Mouse (Mus musculus) heart, embryonic 13.5 days (tissue): ENCODE measurements at regions not wholly inside any gene's neighbourhood (a gene's known extent, or its start where the extent isn't known, plus 50 kb on each side); places are given as distances from the start of the nearest gene placed in this dataset.
"Not testable (repeated sequence)": the region's sequence is repeated elsewhere in the genome, so short reads cannot be mapped to it uniquely, and the experiment has no call there.

ENCODE experiments used
- ATAC-seq: fragments of 200-750 bp; cut with Nextera tagmentation; 2 replicates; pipeline ENCODE4 v1.8.0; 2017; ENCODE audit warnings: moderate TSS enrichment; ENCODE audit not compliant: insufficient number of reproducible peaks, low FRiP score, low TSS enrichment; ENCODE audit errors: extremely low read depth
- H3K27ac ChIP-seq: fragments of 300-500 bp; sonication (generic); replicated peaks from 2 replicates; pipeline ENCODE4 v1.5.1; 2015; ENCODE audit warnings: moderate library complexity, mild to moderate bottlenecking, inconsistent platforms
- H3K27me3 ChIP-seq: fragments of 300-500 bp; sonication (generic); replicated peaks from 2 replicates; pipeline ENCODE4 v1.6.1; 2015; ENCODE audit warnings: mild to moderate bottlenecking, inconsistent platforms
- H3K36me3 ChIP-seq: fragments of 300-500 bp; sonication (generic); 2 replicates; pipeline ENCODE4 v1.6.1; 2015; ENCODE audit warnings: mild to moderate bottlenecking, inconsistent platforms
- H3K4me1 ChIP-seq: fragments of 300-500 bp; sonication (generic); 2 replicates; pipeline ENCODE4 v1.6.1; 2015; ENCODE audit warnings: inconsistent platforms
- H3K4me2 ChIP-seq: fragments of 300-500 bp; sonication (generic); 2 replicates; pipeline ENCODE4 v1.6.1; 2015; ENCODE audit warnings: inconsistent platforms, mild to moderate bottlenecking, moderate library complexity
- H3K4me3 ChIP-seq: fragments of 300-500 bp; sonication (generic); 2 replicates; pipeline ENCODE4 v1.5.1; 2015; ENCODE audit warnings: moderate library complexity, mild to moderate bottlenecking, inconsistent platforms
- H3K9ac ChIP-seq: fragments of 300-500 bp; sonication (generic); 2 replicates; pipeline ENCODE4 v1.6.1; 2015; ENCODE audit warnings: inconsistent platforms, mild to moderate bottlenecking, moderate library complexity
- H3K9me3 ChIP-seq: fragments of 300-500 bp; sonication (generic); 2 replicates; pipeline ENCODE4 v1.6.1; 2016; ENCODE audit warnings: inconsistent platforms
- whole genome bisulfite sequencing: fragments of 180-500 bp; shearing (Covaris S2); methylation state at CpG from one replicate; pipeline ENCODE4 v1.1.7; 2015; ENCODE audit warnings: mixed read lengths; 5-methylcytosine and 5-hydroxymethylcytosine counted together

DNA sequence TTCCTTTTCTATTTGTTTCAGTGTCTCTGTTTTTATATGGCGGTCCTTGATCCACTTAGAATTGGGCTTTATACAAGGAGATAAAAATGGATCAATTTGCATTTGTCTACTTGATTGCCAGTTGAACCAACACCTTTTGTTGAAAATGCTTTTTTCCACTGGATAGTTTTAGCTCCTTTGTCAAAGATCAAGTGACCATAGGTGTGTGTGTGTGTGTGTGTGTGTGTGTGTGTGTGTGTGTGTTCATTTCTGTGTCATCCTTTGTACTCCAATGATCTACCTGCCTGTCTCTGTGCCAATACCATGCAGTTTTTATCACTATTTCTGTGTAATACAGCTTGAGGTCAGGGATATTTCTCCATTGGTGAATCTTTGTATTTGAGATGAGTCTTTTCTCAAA is 158.7 kb upstream of the Cenpw start:
- Histone ChIP-seq H3K4me3 (no peak overlapping the region), H3K4me1 (no peaks in the 10 kb centered on the region), H3K9me3 (no peaks in the 10 kb centered on the region), H3K27me3 (no peaks in the 10 kb centered on the region), H3K9ac (no peak overlapping the region), H3K27ac (no peak overlapping the region), H3K4me2 (no peak overlapping the region), H3K36me3 (no peaks in the 10 kb centered on the region)
- 93% methylated on average over 1 of the region's 1 CpGs for WGBS
- no peak for ATAC-seq

DNA sequence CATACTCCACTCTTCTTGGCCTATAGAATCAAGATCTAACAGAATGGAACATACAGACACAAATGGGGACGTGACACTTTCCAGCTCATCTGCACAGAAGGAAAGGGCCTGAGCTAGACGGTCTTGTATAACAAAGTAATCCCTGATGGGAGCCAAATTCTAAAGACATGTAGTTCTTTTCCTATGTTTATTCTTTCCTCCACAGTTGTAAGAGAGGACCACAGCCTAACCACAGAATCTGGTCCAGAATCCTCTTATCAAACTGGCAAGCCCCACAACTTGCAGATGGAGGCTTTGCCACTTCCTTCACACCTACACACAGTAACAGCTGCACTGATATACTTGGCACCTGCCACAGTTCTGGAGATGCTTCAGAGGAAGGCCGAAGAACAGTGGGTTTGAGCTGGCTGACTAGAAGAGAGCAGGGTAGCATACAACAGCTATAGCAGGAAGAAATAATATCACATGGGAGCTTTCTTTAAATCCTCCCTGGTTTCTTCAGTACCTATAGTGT is 142.7 kb upstream of the Cenpw start:
- no peak overlapping the region for H3K4me2 ChIP-seq
- H3K36me3 ChIP-seq = no peaks in the 10 kb centered on the region
- 64% methylated on average over 3 of the region's 3 CpGs for WGBS
- no peak for ATAC-seq
- no peak overlapping the region for H3K4me3 ChIP-seq
- H3K4me1 ChIP-seq = no peaks in the 10 kb centered on the region
- no peak overlapping the region for H3K27ac ChIP-seq
- H3K27me3 ChIP-seq = no peaks in the 10 kb centered on the region
- no peaks in the 10 kb centered on the region for H3K9me3 ChIP-seq
- no peak overlapping the region for H3K9ac ChIP-seq

DNA sequence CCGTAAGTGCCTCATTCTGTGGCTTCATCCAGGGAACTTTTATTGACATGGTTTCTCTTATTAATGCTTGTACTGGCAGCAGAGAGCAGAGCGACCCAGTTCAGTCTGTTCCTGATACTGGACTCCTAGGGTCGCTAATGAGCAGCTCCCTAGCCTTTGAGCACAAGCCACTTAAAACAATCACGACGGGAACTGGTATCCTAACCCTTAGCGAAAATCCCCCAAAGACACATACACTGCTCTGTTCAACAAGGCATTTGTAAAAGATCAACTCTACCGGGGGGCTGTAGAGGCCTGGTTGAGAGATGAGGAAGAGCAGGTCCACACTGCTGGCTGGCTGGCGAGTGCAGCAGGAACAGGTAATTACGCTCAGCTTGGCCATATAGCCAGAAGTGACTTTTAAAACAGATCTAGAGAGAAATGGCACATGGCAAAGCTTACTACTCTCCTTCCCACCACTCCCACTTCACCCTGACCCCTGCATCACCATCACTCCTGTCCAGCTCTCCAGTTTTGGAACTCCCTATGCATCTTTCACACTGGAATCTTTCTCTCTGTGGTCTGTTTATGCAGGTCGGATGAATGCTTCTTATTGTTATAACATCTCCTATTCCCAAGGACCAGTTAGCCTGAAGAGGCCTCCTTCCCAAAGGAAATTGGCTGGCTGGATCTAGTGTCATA is 128.1 kb upstream of the Cenpw start:
- H3K27ac ChIP-seq = no peak overlapping the region
- H3K27me3 ChIP-seq = no peaks in the 10 kb centered on the region
- H3K36me3 ChIP-seq = no peaks in the 10 kb centered on the region
- no peaks in the 10 kb centered on the region for H3K4me1 ChIP-seq
- no peaks in the 10 kb centered on the region for H3K9me3 ChIP-seq
- H3K4me2 ChIP-seq = no peak overlapping the region
- H3K9ac ChIP-seq = no peak overlapping the region
- H3K4me3 ChIP-seq = no peak overlapping the region
- ATAC-seq = no peak
- 46% methylated on average over 10 of the region's 10 CpGs for WGBS

DNA sequence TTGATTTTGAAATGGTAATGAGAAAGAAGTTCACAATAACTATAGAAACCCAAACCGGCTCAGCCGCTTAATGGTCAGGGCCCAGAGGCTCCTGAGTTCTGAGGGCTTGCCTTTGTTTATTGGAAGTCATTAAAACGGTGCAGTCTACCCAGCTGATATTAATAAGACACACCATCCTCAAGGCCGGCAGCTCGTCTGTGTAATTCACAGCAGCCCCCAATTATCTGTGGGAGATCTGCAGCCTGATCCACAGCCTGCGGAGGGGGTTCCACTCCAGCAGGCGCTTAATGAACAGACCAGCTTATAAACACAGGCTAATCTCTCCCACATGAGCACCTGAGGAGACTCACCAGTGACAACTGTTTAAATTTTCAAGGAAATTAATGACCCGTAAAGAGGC is 127.5 kb upstream of the Cenpw start:
- H3K9me3 ChIP-seq = no peaks in the 10 kb centered on the region
- H3K4me3 ChIP-seq = no peak overlapping the region
- H3K27ac ChIP-seq = no peak overlapping the region
- no peak for ATAC-seq
- H3K4me2 ChIP-seq = no peak overlapping the region
- H3K9ac ChIP-seq = no peak overlapping the region
- no peaks in the 10 kb centered on the region for H3K27me3 ChIP-seq
- WGBS = 47% methylated on average over 8 of the region's 8 CpGs
- H3K36me3 ChIP-seq = no peaks in the 10 kb centered on the region
- H3K4me1 ChIP-seq = no peaks in the 10 kb centered on the region

DNA sequence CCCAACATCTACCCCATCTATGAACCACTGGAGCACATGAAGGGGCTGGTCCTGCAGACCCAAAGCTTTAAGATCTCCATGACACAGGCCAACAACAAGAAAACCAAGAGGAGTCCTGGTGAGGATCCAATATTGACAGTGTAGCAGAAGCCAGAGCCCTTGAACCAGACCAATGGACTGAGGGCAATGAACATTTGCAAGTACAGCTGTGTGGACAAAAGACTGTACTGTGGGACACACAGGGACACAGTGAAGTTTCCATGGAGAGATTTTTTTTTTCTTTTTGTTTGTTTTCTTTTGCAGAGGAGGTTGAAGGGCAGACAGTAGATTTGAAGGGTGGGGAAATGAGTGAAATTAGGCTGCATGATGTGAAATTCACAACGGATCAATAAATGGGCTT is 126.5 kb upstream of the Cenpw start:
- H3K4me2 ChIP-seq = no peak overlapping the region
- no peak overlapping the region for H3K27ac ChIP-seq
- H3K27me3 ChIP-seq = no peaks in the 10 kb centered on the region
- no peaks in the 10 kb centered on the region for H3K4me1 ChIP-seq
- ATAC-seq = no peak
- no peak overlapping the region for H3K9ac ChIP-seq
- H3K4me3 ChIP-seq = no peak overlapping the region
- H3K9me3 ChIP-seq = no peaks in the 10 kb centered on the region
- no peaks in the 10 kb centered on the region for H3K36me3 ChIP-seq
- WGBS = 47% methylated on average over 1 of the region's 1 CpGs

DNA sequence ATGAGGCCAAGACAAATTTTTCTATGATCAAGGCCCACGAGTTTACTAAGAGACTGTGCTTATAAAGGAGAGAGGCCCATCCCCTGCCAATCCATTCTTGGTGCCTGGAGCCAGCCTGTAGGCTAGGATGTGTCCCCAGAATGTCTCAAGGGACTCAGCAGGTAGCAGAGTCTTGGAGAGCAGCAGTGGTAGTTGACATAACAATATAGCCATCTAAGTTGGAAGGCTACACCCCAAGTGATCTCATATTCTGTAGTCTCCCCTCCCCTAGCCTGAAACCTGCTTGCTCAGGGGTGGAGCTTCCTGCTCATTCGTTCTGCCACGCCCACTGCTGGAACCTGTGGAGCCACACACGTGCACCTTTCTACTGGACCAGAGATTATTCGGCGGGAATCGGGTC is 95.5 kb upstream of the Cenpw start:
- not testable (repeated sequence) for H3K27me3 ChIP-seq, H3K9me3 ChIP-seq, ATAC-seq, H3K4me3 ChIP-seq, H3K9ac ChIP-seq, H3K27ac ChIP-seq, H3K4me1 ChIP-seq, H3K4me2 ChIP-seq, H3K36me3 ChIP-seq
- 81% methylated on average over 2 of the region's 7 CpGs for WGBS

DNA sequence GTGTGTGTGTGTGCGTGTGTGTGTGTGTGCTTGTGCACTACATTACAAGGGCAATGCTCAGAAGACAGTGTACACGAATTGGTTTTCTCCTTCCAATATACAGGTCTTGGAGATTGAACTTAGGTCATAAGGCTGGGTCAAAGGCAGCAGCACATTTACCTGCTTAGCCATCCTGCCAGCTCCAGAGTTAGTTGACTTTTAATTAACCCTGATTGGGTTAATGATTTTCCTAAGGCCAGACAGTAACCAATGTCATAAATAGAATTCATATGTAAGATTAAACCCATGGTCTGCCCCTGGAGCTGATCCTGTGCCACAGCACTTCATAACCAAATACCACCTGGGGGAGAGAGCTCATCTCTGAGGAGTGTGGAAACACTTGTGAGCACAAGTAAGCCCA is 81.3 kb upstream of the Cenpw start:
- peaks cover 9% of the 10 kb centered on the region for H3K4me1 ChIP-seq
- no peak for ATAC-seq
- H3K4me3 ChIP-seq = no peak overlapping the region
- no peaks in the 10 kb centered on the region for H3K9me3 ChIP-seq
- H3K27me3 ChIP-seq = no peaks in the 10 kb centered on the region
- H3K36me3 ChIP-seq = no peaks in the 10 kb centered on the region
- H3K27ac ChIP-seq = no peak overlapping the region
- no peak overlapping the region for H3K4me2 ChIP-seq
- H3K9ac ChIP-seq = no peak overlapping the region
- WGBS = 72% methylated on average over 2 of the region's 2 CpGs

DNA sequence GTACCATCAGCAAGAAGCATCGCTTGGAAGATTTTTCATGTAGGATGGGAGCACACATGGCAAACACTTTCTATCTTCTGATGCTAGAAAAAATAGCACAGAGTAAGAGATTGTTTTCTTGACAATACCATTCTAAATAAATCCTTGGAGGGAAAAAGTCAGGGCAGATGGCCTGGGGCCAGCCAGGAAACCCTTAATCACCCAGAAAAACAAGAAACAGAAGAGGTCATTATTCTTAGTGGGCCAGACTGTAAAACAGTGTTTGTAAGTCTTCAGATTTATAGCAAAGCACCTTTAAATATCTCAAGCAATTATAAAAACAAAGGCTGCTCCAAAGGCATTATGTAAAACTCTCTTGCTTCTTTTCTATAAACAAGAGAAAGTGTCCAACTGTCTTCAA is 80.1 kb upstream of the Cenpw start:
- Histone ChIP-seq H3K4me3 (no peak overlapping the region), H3K36me3 (no peaks in the 10 kb centered on the region), H3K27ac (no peak overlapping the region), H3K4me1 (peaks cover 9% of the 10 kb centered on the region), H3K9me3 (no peaks in the 10 kb centered on the region), H3K9ac (no peak overlapping the region), H3K4me2 (no peak overlapping the region), H3K27me3 (no peaks in the 10 kb centered on the region)
- 71% methylated on average over 1 of the region's 1 CpGs for WGBS
- ATAC-seq = no peak

DNA sequence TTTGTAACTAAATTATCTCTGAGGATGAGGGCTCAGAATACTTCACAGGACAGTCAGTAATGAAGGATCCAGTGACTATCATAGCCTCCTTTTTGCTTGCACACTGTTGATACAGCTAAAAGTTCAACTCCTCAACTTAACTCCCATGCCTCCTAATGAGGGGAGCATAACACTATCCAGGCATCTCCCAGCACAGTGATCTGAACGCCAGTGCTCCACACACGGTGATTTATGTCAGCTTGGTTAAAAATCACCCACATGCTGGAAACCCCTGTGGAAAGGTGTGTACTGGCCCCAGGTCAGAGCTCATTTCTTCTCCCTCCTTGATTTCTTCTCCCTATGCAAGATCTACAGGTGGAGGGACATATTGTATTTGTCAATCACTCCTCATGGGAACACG is 79.6 kb upstream of the Cenpw start:
- no peak overlapping the region for H3K9ac ChIP-seq
- no peak overlapping the region for H3K4me3 ChIP-seq
- H3K9me3 ChIP-seq = no peaks in the 10 kb centered on the region
- H3K4me2 ChIP-seq = no peak overlapping the region
- no peak overlapping the region for H3K27ac ChIP-seq
- 43% methylated on average over 3 of the region's 3 CpGs for WGBS
- H3K27me3 ChIP-seq = no peaks in the 10 kb centered on the region
- ATAC-seq = no peak
- no peaks in the 10 kb centered on the region for H3K36me3 ChIP-seq
- H3K4me1 ChIP-seq = peaks cover 9% of the 10 kb centered on the region

DNA sequence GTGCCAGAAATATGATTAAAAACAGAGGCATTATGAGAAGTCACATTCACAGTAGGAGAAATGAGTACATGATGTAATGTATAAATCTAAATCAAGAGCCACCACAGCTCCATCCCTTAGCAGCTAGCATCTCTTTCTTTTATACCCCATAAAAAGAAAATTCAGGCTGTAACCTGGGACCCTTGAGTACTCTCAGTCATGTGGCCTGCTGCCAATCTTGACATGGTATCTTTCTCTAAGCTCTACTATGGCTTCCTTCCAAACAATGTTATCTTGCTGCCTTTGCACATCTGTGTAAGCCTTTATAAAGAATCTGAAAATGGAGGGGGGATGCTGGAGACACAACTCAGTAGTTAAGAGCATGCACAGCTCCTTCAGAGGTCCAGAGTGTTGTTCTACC is 78.6 kb upstream of the Cenpw start:
- Histone ChIP-seq H3K4me3 (no peak overlapping the region), H3K9ac (no peak overlapping the region), H3K4me1 (peaks cover 9% of the 10 kb centered on the region), H3K27me3 (no peaks in the 10 kb centered on the region), H3K4me2 (no peak overlapping the region), H3K36me3 (no peaks in the 10 kb centered on the region), H3K27ac (no peak overlapping the region), H3K9me3 (no peaks in the 10 kb centered on the region)
- ATAC-seq = no peak

DNA sequence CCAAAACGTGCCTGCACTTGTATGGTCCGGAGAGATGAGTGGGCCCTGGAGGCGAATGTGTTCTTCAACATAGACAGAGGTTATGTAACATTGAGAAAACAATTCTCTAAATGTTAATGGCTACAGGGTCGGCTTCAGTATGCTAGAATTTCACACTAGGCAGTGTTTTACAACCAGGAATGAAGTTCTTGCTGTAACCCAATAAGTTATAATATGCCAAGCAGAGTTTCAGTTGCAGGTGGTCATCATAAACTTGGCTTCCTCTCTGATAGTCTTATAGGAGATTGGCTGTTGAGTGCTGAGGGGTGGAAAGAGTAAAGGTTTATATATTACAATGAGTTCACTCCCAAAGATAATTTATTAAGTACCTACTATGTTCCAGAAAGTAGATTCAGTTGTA is 64.8 kb upstream of the Cenpw start:
- Histone ChIP-seq H3K4me3 (no peak overlapping the region), H3K9me3 (no peaks in the 10 kb centered on the region), H3K27me3 (no peaks in the 10 kb centered on the region), H3K27ac (no peak overlapping the region), H3K4me1 (no peaks in the 10 kb centered on the region), H3K9ac (no peak overlapping the region), H3K36me3 (no peaks in the 10 kb centered on the region), H3K4me2 (no peak overlapping the region)
- WGBS = 70% methylated on average over 4 of the region's 4 CpGs
- no peak for ATAC-seq

DNA sequence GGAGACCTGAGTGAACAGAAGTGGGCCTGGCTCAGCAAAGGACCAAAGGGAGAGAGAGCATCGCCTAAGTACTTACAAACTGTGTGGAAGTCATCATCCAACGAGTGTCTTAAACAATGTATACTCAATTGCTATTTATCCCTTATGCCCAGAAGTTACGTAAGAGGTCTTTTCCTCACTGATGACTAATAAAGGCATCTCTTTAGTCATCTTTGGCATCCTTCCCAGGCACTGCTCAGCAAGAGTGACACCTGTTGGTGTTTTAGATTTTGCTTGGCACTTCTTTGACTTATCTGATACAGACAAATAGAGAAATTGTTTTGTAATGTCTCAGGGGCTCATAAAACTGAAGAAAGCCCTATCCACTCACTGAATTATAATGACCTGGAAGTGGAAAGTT is 59.4 kb upstream of the Cenpw start:
- no peaks in the 10 kb centered on the region for H3K27me3 ChIP-seq
- no peak overlapping the region for H3K4me3 ChIP-seq
- no peak overlapping the region for H3K27ac ChIP-seq
- no peaks in the 10 kb centered on the region for H3K9me3 ChIP-seq
- no peak overlapping the region for H3K4me2 ChIP-seq
- WGBS = 53% methylated on average over 3 of the region's 3 CpGs
- H3K9ac ChIP-seq = no peak overlapping the region
- H3K4me1 ChIP-seq = no peaks in the 10 kb centered on the region
- no peaks in the 10 kb centered on the region for H3K36me3 ChIP-seq
- ATAC-seq = no peak
